Mouse (Mus musculus) erythroblast, adult 5-6 weeks (primary cell): Measurements from ENCODE around the gene Phactr1. TPM values are rescaled to one million over a fixed set of nuclear protein-coding genes. Genes with fewer than 3 reads are reported as not detected.
"Not testable (repeated sequence)": the region's sequence is repeated elsewhere in the genome, so short reads cannot be mapped to it uniquely, and the experiment has no call there.

ENCODE experiments used
- ATAC-seq: replicated peaks from 2 replicates; pipeline ENCODE4 v1.8.0; 2016; ENCODE audit warnings: moderate number of reproducible peaks, mild to moderate bottlenecking, moderate TSS enrichment, inconsistent platforms; ENCODE audit not compliant: poor library complexity, low FRiP score, severe bottlenecking
- total RNA-seq, 2 experiments: library from RNA; stranded (forward) in 1 of 2; stranded (reverse) in 1 of 2; fragments of 150-400 nt in 1 of 2; fragments of 200-764, 138-1000 nt in 1 of 2; gene quantifications; 2 replicates each; pipeline versions ENCODE4 v1.2.3 to v1.2.4; 2015 to 2017; ENCODE audit warnings: low replicate concordance in 2 of 2

The Phactr1 gene
- total RNA-seq, 2 experiments from 2014 or later = not detected

GRCm38 (mm10) chr13:42915851-42916193 lies 235.4 kb downstream of the Phactr1 start:
- no peak for ATAC-seq

- ATAC-seq = no peak
Measured at GRCm38 (mm10) chr13:42916194-42917033, 236.0 kb downstream of the Phactr1 start.

- ATAC-seq = no peak
Measured at GRCm38 (mm10) chr13:42917251-42917650, 236.8 kb downstream of the Phactr1 start.

- no peak for ATAC-seq
Measured at GRCm38 (mm10) chr13:42920062-42920461, 239.6 kb downstream of the Phactr1 start.

- no peak for ATAC-seq
Measured at GRCm38 (mm10) chr13:42921769-42922450, 241.5 kb downstream of the Phactr1 start.

GRCm38 (mm10) chr13:42927778-42928177 lies 247.4 kb downstream of the Phactr1 start:
- ATAC-seq = no peak

- no peak for ATAC-seq
Measured at GRCm38 (mm10) chr13:42929529-42930235, 249.3 kb downstream of the Phactr1 start.

- ATAC-seq = no peak
Measured at GRCm38 (mm10) chr13:42932046-42932445, 251.6 kb downstream of the Phactr1 start.

GRCm38 (mm10) chr13:42934538-42935126 lies 254.2 kb downstream of the Phactr1 start:
- ATAC-seq = no peak

GRCm38 (mm10) chr13:42937871-42938270 lies 257.4 kb downstream of the Phactr1 start:
- ATAC-seq = no peak

- no peak for ATAC-seq
Measured at GRCm38 (mm10) chr13:42938346-42938745, 257.9 kb downstream of the Phactr1 start.

GRCm38 (mm10) chr13:42940271-42940670 lies 259.8 kb downstream of the Phactr1 start:
- no peak for ATAC-seq

- no peak for ATAC-seq
Measured at GRCm38 (mm10) chr13:42944106-42944505, 263.7 kb downstream of the Phactr1 start.

GRCm38 (mm10) chr13:42945201-42945600 lies 264.8 kb downstream of the Phactr1 start:
- not testable (repeated sequence) for ATAC-seq

- no peak for ATAC-seq
Measured at GRCm38 (mm10) chr13:42948717-42949265, 268.4 kb downstream of the Phactr1 start.

- no peak for ATAC-seq
Measured at GRCm38 (mm10) chr13:42949336-42949735, 268.9 kb downstream of the Phactr1 start.

GRCm38 (mm10) chr13:42950056-42950455 lies 269.6 kb downstream of the Phactr1 start:
- no peak for ATAC-seq

- ATAC-seq = no peak
Measured at GRCm38 (mm10) chr13:42952037-42952721, 271.8 kb downstream of the Phactr1 start.

GRCm38 (mm10) chr13:42953071-42953470 lies 272.6 kb downstream of the Phactr1 start:
- no peak for ATAC-seq
